Mouse (Mus musculus) midbrain, postnatal 0 days (tissue): ENCODE data around the gene Ring1. TPM values are rescaled to one million over a fixed set of nuclear protein-coding genes. Genes with fewer than 3 reads are reported as not detected.

ENCODE experiments used
- ATAC-seq: fragments of 200-750 bp; cut with Nextera tagmentation; 2 replicates; pipeline ENCODE4 v1.8.0; 2017; ENCODE audit warnings: moderate number of reproducible peaks, mild to moderate bottlenecking, moderate TSS enrichment, moderate library complexity; ENCODE audit not compliant: low FRiP score
- DNase-seq: peaks from one replicate; pipeline ENCODE4 v3.0.0-alpha.2; 2015; ENCODE audit warnings: low spot score
- H3K27ac ChIP-seq: fragments of 300-500 bp; sonication (generic); 2 replicates; pipeline ENCODE4 v1.5.1; 2014; ENCODE audit warnings: low read depth, mild to moderate bottlenecking, low read length, mixed read lengths
- H3K27me3 ChIP-seq: fragments of 300-500 bp; sonication (generic); 2 replicates; pipeline ENCODE4 v1.6.1; 2014; ENCODE audit warnings: low read length, control low read depth, mixed read lengths; ENCODE audit not compliant: insufficient read depth
- H3K36me3 ChIP-seq: fragments of 300-500 bp; sonication (generic); 2 replicates; pipeline ENCODE4 v1.6.1; 2014; ENCODE audit warnings: low read length, control low read depth, mixed read lengths; ENCODE audit not compliant: insufficient read depth
- H3K4me1 ChIP-seq: fragments of 300-500 bp; sonication (generic); 2 replicates; pipeline ENCODE4 v1.6.1; 2014; ENCODE audit warnings: mild to moderate bottlenecking, control low read depth, antibody characterized with exemption, low read length, mixed read lengths; ENCODE audit not compliant: insufficient read depth
- H3K4me2 ChIP-seq: fragments of 300-500 bp; sonication (generic); 2 replicates; pipeline ENCODE4 v1.6.1; 2014; ENCODE audit warnings: low read depth, mild to moderate bottlenecking, low read length, mixed read lengths; ENCODE audit not compliant: poor library complexity, severe bottlenecking
- H3K4me3 ChIP-seq: fragments of 300-500 bp; sonication (generic); 2 replicates; pipeline ENCODE4 v1.5.1; 2014; ENCODE audit warnings: low read depth, mild to moderate bottlenecking, low read length, moderate library complexity
- H3K9ac ChIP-seq: fragments of 300-500 bp; sonication (generic); replicated peaks from 2 replicates; pipeline ENCODE4 v1.6.1; 2014; ENCODE audit warnings: mild to moderate bottlenecking, low read length, moderate library complexity, mixed read lengths; ENCODE audit not compliant: poor library complexity, severe bottlenecking
- H3K9me3 ChIP-seq: fragments of 300-500 bp; sonication (generic); 2 replicates; pipeline ENCODE4 v1.6.1; 2016; ENCODE audit warnings: low read length, control low read depth
- CTCF ChIP-seq: IDR thresholded peaks from 2 replicates; pipeline ENCODE4 v1.5.1; 2016; ENCODE audit warnings: antibody characterized with exemption, mild to moderate bottlenecking
- WGBS: fragments of 180-500 bp; shearing (Covaris S2); extraction: QIAGEN DNeasy Blood & Tissue Kit; methylation state at CpG from one replicate; pipeline ENCODE4 v1.1.7; 2014; 5-methylcytosine and 5-hydroxymethylcytosine counted together
- polyA plus RNA-seq: library from polyadenylated mRNA; unstranded; fragments of >200 nt; fragmentation: Nextera tagmentation; extraction: Ambion mirVana; gene quantifications from 2 replicates; pipeline ENCODE4 v1.2.1, GENCODE M21; 2015
- total RNA-seq: library from RNA; depleted of rRNA; stranded (reverse); fragments of >200 nt; gene quantifications from 2 replicates; pipeline ENCODE4 v1.2.3, GENCODE M21; 2014

The Ring1 gene
- total and polyA plus RNA-seq, 2 experiments from 2014 or later: 19.5 TPM

DNA sequence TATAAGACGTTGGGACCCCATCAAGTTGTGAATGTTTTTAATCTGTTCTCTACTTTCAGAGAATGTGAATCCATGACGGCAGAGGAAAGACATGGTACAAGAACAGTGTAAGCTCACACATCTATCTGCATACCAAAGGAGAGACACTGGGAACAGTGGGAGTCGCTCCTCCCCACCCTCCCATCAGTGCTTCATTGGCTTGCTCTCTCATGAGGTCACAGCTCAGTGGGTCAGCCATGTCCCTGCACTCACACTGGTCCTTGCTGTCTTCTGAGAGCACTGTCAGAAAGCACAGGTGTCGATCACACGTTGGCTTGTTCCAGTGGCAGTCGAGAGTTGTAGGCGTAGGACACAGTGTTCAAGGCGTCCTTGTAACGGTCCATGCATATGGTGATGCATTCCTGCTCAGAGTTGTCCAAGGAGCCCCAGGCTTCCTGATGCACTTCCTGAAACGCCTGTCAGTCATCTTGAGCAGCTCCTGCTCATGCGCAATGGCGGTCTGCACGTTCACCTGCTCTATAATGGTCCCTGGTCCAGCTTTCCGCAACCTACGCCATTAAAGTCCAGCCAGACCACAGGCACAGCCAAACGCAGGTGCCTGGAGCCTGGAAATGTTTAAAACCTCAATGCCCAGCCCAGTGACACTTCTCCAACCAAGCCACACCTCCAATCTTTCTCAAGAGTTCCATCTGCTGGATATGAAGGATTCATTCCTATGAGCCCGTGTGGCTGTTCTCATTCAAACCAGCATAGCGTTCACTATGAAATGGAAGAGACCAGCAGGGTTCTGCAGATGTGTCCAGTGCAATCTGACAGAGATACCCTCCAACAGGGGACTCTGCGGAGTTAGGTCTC lies 44.1 kb downstream of the Ring1 start:
- Histone ChIP-seq H3K4me2 (peak overlapping the region; percentile 20; the same call in 1 of the 2 replicates), H3K27ac (peak overlapping the region; percentile 65; the same call in 1 of the 2 replicates), H3K36me3 (no peaks in the 10 kb centered on the region)

DNA sequence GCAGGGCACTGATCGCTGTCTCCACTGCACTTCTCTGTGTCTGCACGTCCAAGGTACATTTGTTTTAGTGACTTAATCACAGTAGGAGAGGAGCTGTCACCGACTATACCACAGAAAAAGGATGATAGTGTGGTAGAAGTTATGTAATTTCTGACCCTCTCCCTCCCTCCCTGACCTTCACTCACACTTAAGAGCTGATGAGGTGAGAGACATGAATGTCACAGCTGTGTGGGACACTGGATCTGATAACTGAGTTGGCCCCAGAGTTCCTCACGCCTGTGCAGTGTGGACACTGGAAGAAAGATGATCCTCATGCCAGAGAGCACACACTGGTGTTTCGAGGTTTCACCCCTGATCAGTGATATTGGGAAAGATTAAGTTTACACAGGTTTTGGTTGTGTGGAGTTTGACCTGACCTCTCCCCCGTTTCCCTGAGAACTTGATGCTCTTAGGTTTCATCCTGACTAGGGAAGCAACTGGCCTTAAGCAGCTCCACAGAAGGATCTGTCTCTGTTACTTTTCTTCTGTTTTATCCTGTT lies 44.9 kb downstream of the Ring1 start:
- Histone ChIP-seq H3K36me3 (no peaks in the 10 kb centered on the region), H3K4me3 (no peak overlapping the region), H3K4me2 (no peak overlapping the region), H3K4me1 (no peaks in the 10 kb centered on the region), H3K9me3 (no peaks in the 10 kb centered on the region), H3K9ac (no peak overlapping the region), H3K27ac (no peak overlapping the region), H3K27me3 (peaks cover 30% of the 10 kb centered on the region)
- DNase-seq: no peak
- no peak for ATAC-seq
- 77% methylated on average over 6 of the region's 6 CpGs for WGBS
- no peak for TF ChIP-seq CTCF

More for the DNA sequence above, 44.1 kb downstream of the Ring1 start:
- no peak for TF ChIP-seq CTCF
- WGBS: 76% methylated on average over 19 of the region's 19 CpGs
- Histone ChIP-seq H3K27me3 (peaks cover 30% of the 10 kb centered on the region), H3K9me3 (no peaks in the 10 kb centered on the region), H3K4me1 (no peaks in the 10 kb centered on the region), H3K4me3 (no peak overlapping the region), H3K9ac (no peak overlapping the region)
- DNase-seq (no peak), ATAC-seq (peak; percentile 28; the same call in 1 of the 2 replicates)

- H3K4me2 ChIP-seq: peak overlapping the region; percentile 45
- peaks cover 36% of the 10 kb centered on the region for H3K27me3 ChIP-seq
- ATAC-seq: 0 out of 2 replicates have a peak, but pooled peaks have one; percentile 7
- peak overlapping the region; percentile 36 for H3K4me3 ChIP-seq
- H3K4me1 ChIP-seq: no peaks in the 10 kb centered on the region
- no peak for TF ChIP-seq CTCF
- peak; percentile 35 for DNase-seq
- 2% methylated on average over 17 of the region's 17 CpGs for WGBS
- no peak overlapping the region for H3K9ac ChIP-seq
- no peaks in the 10 kb centered on the region for H3K9me3 ChIP-seq
- H3K36me3 ChIP-seq: no peaks in the 10 kb centered on the region
- H3K27ac ChIP-seq: no peak overlapping the region
Observed at GRCm38 (mm10) chr17:33978631-33979031, 45.8 kb downstream of the Ring1 start.

DNA sequence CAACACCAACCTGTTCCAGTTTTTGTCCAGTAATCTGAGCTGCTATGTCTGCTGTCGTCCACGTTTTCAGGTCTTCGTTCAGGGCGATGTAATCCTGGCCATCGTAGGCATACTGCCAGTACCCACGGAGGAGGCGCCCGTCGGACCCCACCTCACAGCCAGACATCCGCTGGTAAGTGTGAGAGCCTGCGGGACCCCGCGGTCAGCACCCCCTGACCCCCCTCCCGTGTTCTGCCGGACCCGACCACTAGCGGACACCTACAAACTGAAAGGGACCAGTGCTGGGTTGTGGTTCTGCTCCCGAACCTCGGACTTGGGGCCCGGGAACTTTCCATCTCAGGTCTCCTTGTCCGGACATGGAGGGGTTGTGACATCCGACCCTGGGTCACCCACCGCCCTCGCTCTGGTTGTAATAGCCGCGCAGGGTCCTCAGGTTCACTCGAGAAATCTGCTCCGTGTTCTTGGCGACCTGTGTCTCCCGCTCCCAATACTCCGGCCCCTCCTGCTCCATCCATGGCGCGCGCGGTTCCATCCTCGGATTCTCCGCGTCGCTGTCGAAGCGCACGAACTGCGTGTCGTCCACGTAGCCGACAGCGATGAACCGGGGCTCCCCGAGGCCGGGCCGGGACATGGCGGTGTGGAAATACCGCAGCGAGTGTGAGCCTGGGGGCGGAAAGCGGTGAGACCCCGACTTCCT lies 46.5 kb downstream of the Ring1 start:
- peak overlapping the region; percentile 6; the same call in 1 of the 2 replicates for H3K9ac ChIP-seq
- no peaks in the 10 kb centered on the region for H3K9me3 ChIP-seq
- no peak overlapping the region for H3K27ac ChIP-seq
- ATAC-seq: no peak
- no peak for DNase-seq
- H3K27me3 ChIP-seq: peaks cover 38% of the 10 kb centered on the region
- no peaks in the 10 kb centered on the region for H3K36me3 ChIP-seq
- no peaks in the 10 kb centered on the region for H3K4me1 ChIP-seq
- H3K4me3 ChIP-seq: peak overlapping the region; percentile 36
- no peak for TF ChIP-seq CTCF
- H3K4me2 ChIP-seq: peak overlapping the region; percentile 45
- under 1% methylated on average over 57 of the region's 57 CpGs for WGBS

GRCm38 (mm10) chr17:33973572-33973971 lies 50.9 kb downstream of the Ring1 start:
- Histone ChIP-seq H3K9ac (no peak overlapping the region), H3K4me1 (no peaks in the 10 kb centered on the region), H3K27me3 (peaks cover 35% of the 10 kb centered on the region), H3K27ac (no peak overlapping the region), H3K4me3 (no peak overlapping the region), H3K4me2 (no peak overlapping the region), H3K9me3 (0 out of 2 replicates have a peak, but pooled peaks cover 2% of the 10 kb centered on the region), H3K36me3 (no peaks in the 10 kb centered on the region)
- DNase-seq (no peak), ATAC-seq (no peak)
- TF ChIP-seq CTCF: no peak
- WGBS: 61% methylated on average over 3 of the region's 3 CpGs
